Mouse (Mus musculus): ENCODE measurements around the gene Sctr.

GRCm38 (mm10) chr1:120057674-120058430 is 51.2 kb downstream of the Sctr start:
- no peak for TF ChIP-seq USF1 (IDR thresholded peaks at IDR 0.05; ENCODE audit: low read depth)
- no peak for TF ChIP-seq CTCF (IDR thresholded peaks at IDR 0.05; ENCODE audit: control insufficient read depth, insufficient read depth, insufficient read length)
